Mouse (Mus musculus) embryonic facial prominence, embryonic 11.5 days (tissue): Measurements from ENCODE around the gene Cand2. TPM values are rescaled to one million over a fixed set of nuclear protein-coding genes. Genes with fewer than 3 reads are reported as not detected.
A peak's percentile ranks its signal among the peaks of the same experiment; 100 is the strongest.

ENCODE experiments used
- ATAC-seq: fragments of 200-750 bp; cut with Nextera tagmentation; replicated peaks from 2 replicates; pipeline ENCODE4 v1.8.0; 2017; ENCODE audit warnings: low read depth; ENCODE audit not compliant: insufficient number of reproducible peaks, low FRiP score, low TSS enrichment
- DNase-seq: peaks from one replicate; pipeline ENCODE4 v3.0.0-alpha.2; 2015; ENCODE audit warnings: low spot score
- H3K27ac ChIP-seq: fragments of 300-500 bp; sonication (generic); replicated peaks from 2 replicates; pipeline ENCODE4 v1.5.1; 2014; ENCODE audit warnings: mild to moderate bottlenecking, low read depth, low read length, control low read depth
- H3K27me3 ChIP-seq: fragments of 300-500 bp; sonication (generic); 2 replicates; pipeline ENCODE4 v1.6.1; 2014; ENCODE audit warnings: mild to moderate bottlenecking, low read length, moderate library complexity, mixed read lengths; ENCODE audit not compliant: control insufficient read depth, insufficient read depth
- H3K36me3 ChIP-seq: fragments of 300-500 bp; sonication (generic); replicated peaks from 2 replicates; pipeline ENCODE4 v1.6.1; 2014; ENCODE audit warnings: low read depth, mild to moderate bottlenecking, low read length, moderate library complexity, mixed read lengths; ENCODE audit not compliant: control insufficient read depth, insufficient read depth
- H3K4me1 ChIP-seq: fragments of 300-500 bp; sonication (generic); 2 replicates; pipeline ENCODE4 v1.6.1; 2014; ENCODE audit warnings: low read length, mixed read lengths; ENCODE audit not compliant: control insufficient read depth, insufficient read depth
- H3K4me2 ChIP-seq: fragments of 300-500 bp; sonication (generic); 2 replicates; pipeline ENCODE4 v1.6.1; 2014; ENCODE audit warnings: low read depth, mild to moderate bottlenecking, control low read depth, low read length, moderate library complexity
- H3K4me3 ChIP-seq: fragments of 300-500 bp; sonication (generic); 2 replicates; pipeline ENCODE4 v1.5.1; 2014; ENCODE audit warnings: low read depth, low read length, control low read depth
- H3K9ac ChIP-seq: fragments of 300-500 bp; sonication (generic); replicated peaks from 2 replicates; pipeline ENCODE4 v1.6.1; 2014; ENCODE audit warnings: mild to moderate bottlenecking, control low read depth, low read length
- H3K9me3 ChIP-seq: fragments of 300-500 bp; sonication (generic); replicated peaks from 2 replicates; pipeline ENCODE4 v1.6.1; 2016; ENCODE audit warnings: mild to moderate bottlenecking, low read length, inconsistent platforms, mixed read lengths; ENCODE audit not compliant: control insufficient read depth
- WGBS: fragments of 180-500 bp; shearing (Covaris S2); extraction: QIAGEN DNeasy Blood & Tissue Kit; methylation state at CpG from one replicate; pipeline ENCODE4 v1.1.7; 2014; 5-methylcytosine and 5-hydroxymethylcytosine counted together
- polyA plus RNA-seq: library from polyadenylated mRNA; unstranded; fragments of >200 nt; fragmentation: Nextera tagmentation; extraction: Ambion mirVana; gene quantifications from 2 replicates; pipeline ENCODE4 v1.2.1, GENCODE M21; 2014

The Cand2 gene
- polyA plus RNA-seq, 1 experiment from 2014 or later, result 36.2 TPM

- no peak overlapping the region for H3K27ac ChIP-seq
- no peaks in the 10 kb centered on the region for H3K36me3 ChIP-seq
- no peak overlapping the region for H3K9ac ChIP-seq
- 43% methylated on average over 9 of the region's 9 CpGs for WGBS
- no peaks in the 10 kb centered on the region for H3K27me3 ChIP-seq
- H3K9me3 ChIP-seq, result no peaks in the 10 kb centered on the region
- H3K4me1 ChIP-seq, result peaks cover 3% of the 10 kb centered on the region; the same call in 1 of the 2 replicates
- ATAC-seq (no peak), DNase-seq (no peak)
- H3K4me3 ChIP-seq, result no peak overlapping the region
- H3K4me2 ChIP-seq, result no peak overlapping the region
Measured at GRCm38 (mm10) chr6:115767357-115767756, 7.0 kb upstream of the Cand2 start.

DNA sequence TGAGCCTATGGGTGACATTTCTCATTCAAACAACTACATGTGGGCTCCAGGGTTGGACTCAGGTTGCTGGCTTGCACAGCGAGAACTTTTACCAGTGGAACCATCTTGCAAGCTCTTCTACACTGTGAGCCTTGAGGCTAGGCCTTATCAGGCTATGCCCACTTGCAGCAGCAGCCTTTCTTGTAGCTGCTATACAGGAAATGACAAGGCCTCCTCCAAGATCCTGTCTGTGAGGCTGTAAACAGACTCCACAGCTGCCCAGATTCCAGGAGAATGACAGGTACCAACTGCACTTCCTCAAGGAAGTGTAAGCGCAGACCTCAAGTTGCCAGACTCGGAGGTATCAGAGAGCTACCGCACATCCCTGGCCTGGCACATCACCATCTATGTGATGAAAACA is 6.1 kb upstream of the Cand2 start:
- no peaks in the 10 kb centered on the region for H3K27me3 ChIP-seq
- no peak overlapping the region for H3K9ac ChIP-seq
- no peak overlapping the region for H3K4me2 ChIP-seq
- ATAC-seq, result no peak
- H3K4me1 ChIP-seq, result no peaks in the 10 kb centered on the region
- H3K4me3 ChIP-seq, result no peak overlapping the region
- H3K9me3 ChIP-seq, result no peaks in the 10 kb centered on the region
- no peak overlapping the region for H3K27ac ChIP-seq
- WGBS, result 81% methylated on average over 4 of the region's 4 CpGs
- no peaks in the 10 kb centered on the region for H3K36me3 ChIP-seq
- no peak for DNase-seq

- Histone ChIP-seq H3K9ac (no peak overlapping the region), H3K27me3 (no peaks in the 10 kb centered on the region), H3K9me3 (no peaks in the 10 kb centered on the region), H3K4me3 (no peak overlapping the region), H3K36me3 (no peaks in the 10 kb centered on the region), H3K27ac (no peak overlapping the region), H3K4me1 (no peaks in the 10 kb centered on the region; the same call in 1 of the 2 replicates), H3K4me2 (no peak overlapping the region)
- ATAC-seq (no peak), DNase-seq (no peak)
- 85% methylated on average over 20 of the region's 20 CpGs for WGBS
Measured at GRCm38 (mm10) chr6:115770059-115770670, 4.2 kb upstream of the Cand2 start.

GRCm38 (mm10) chr6:115770852-115771251 is 3.5 kb upstream of the Cand2 start:
- Histone ChIP-seq H3K9ac (no peak overlapping the region), H3K27ac (no peak overlapping the region), H3K9me3 (no peaks in the 10 kb centered on the region), H3K4me1 (peaks cover 3% of the 10 kb centered on the region), H3K4me2 (no peak overlapping the region), H3K4me3 (no peak overlapping the region), H3K27me3 (no peaks in the 10 kb centered on the region), H3K36me3 (no peaks in the 10 kb centered on the region)
- ATAC-seq, result no peak
- WGBS, result 61% methylated on average over 4 of the region's 4 CpGs
- no peak for DNase-seq

- Histone ChIP-seq H3K27me3 (no peaks in the 10 kb centered on the region), H3K4me3 (no peak overlapping the region), H3K9me3 (no peaks in the 10 kb centered on the region), H3K36me3 (no peaks in the 10 kb centered on the region), H3K4me2 (no peak overlapping the region), H3K27ac (no peak overlapping the region), H3K9ac (no peak overlapping the region), H3K4me1 (peaks cover 9% of the 10 kb centered on the region)
- WGBS, result 76% methylated on average over 6 of the region's 6 CpGs
- ATAC-seq, result no peak
- DNase-seq, result no peak
Measured at GRCm38 (mm10) chr6:115772201-115772600, 2.1 kb upstream of the Cand2 start.

- DNase-seq, result peak; percentile 28
- 93% methylated on average over 1 of the region's 1 CpGs for WGBS
- no peak for ATAC-seq
- H3K27me3 ChIP-seq, result no peaks in the 10 kb centered on the region
- no peak overlapping the region for H3K9ac ChIP-seq
- peaks cover 9% of the 10 kb centered on the region for H3K4me1 ChIP-seq
- no peaks in the 10 kb centered on the region for H3K9me3 ChIP-seq
- H3K27ac ChIP-seq, result no peak overlapping the region
- H3K4me3 ChIP-seq, result no peak overlapping the region
- H3K36me3 ChIP-seq, result no peaks in the 10 kb centered on the region
- H3K4me2 ChIP-seq, result no peak overlapping the region
Measured at GRCm38 (mm10) chr6:115772604-115773003, 1.7 kb upstream of the Cand2 start.

DNA sequence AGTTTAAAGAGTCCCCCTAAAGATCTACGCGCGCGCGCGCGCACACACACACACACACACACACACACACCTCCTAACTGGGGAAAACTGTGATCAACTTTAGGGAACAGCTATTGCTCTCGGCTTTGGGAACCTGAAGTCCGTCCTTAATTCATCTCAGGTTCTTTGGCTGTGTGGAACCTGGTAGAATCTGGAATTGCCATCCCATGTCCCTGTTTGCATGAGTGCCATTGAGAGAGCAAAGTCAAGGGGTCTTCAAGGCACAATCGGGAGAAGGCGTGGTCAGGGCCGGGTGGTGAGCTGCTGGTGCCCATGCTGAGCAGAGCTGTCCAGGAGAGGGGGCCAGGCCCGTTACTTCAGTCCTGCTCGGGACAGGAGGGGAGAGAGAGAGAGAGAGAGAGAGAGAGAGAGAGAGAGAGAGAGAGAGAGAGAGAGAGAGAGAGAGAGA is 348 bp upstream of the Cand2 start:
- Histone ChIP-seq H3K27ac (0 out of 2 replicates have a peak overlapping the region, but pooled peaks have one; percentile 21), H3K9ac (peak overlapping the region; percentile 51), H3K4me2 (peak overlapping the region; percentile 55), H3K4me3 (peak overlapping the region; percentile 85), H3K27me3 (no peaks in the 10 kb centered on the region), H3K36me3 (no peaks in the 10 kb centered on the region), H3K4me1 (peaks cover 9% of the 10 kb centered on the region), H3K9me3 (no peaks in the 10 kb centered on the region)
- ATAC-seq (peak; percentile 79), DNase-seq (peak; percentile 82)
- 1% methylated on average over 14 of the region's 14 CpGs for WGBS

GRCm38 (mm10) chr6:115775838-115776237 is 1.5 kb downstream of the Cand2 start:
- WGBS, result 59% methylated on average over 3 of the region's 3 CpGs
- peaks cover 9% of the 10 kb centered on the region for H3K4me1 ChIP-seq
- H3K27ac ChIP-seq, result no peak overlapping the region
- no peak for DNase-seq
- peak overlapping the region; percentile 90 for H3K4me2 ChIP-seq
- H3K9me3 ChIP-seq, result no peaks in the 10 kb centered on the region
- H3K4me3 ChIP-seq, result peak overlapping the region; percentile 85
- peak overlapping the region; percentile 94 for H3K9ac ChIP-seq
- ATAC-seq, result no peak
- H3K36me3 ChIP-seq, result no peaks in the 10 kb centered on the region
- no peaks in the 10 kb centered on the region for H3K27me3 ChIP-seq
